10 mouse cellular contexts compared by ENCODE assay signal in genomic region chr7:19085495-19085894, GRCm38 (mm10). TPM values are rescaled to one million over a fixed set of nuclear protein-coding genes. Genes with fewer than 3 reads are reported as not detected.
DNase-seq lines count a peak whose midpoint lies in the region; ATAC-seq and TF ChIP-seq lines count a peak whose summit lies in the region.
"Had no signal": no experiment of that assay in that cellular context is flagged by ENCODE, and none has a peak within 500 bp of the region (broad histone marks: within the 10 kb centered on the region; RNA-seq: fewer than 3 reads in every experiment).

No protein-coding gene starts in this region.

- ATAC-seq in hindbrain, embryonic 11.5 days (ENCODE audit: low FRiP score) = no peak
- ATAC-seq in hindbrain, embryonic 12.5 days (ENCODE audit: low FRiP score) = no peak
- no peak for ATAC-seq in liver, embryonic 12.5 days

- no peak overlapping the region for H3K27ac ChIP-seq in hindbrain, embryonic 11.5 days (ENCODE audit: low read depth, low read length)
- H3K27ac ChIP-seq in hindbrain, embryonic 12.5 days = no peak overlapping the region
- H3K27ac ChIP-seq in CH12.LX (ENCODE audit: insufficient read depth, low read depth) (no peak overlapping the region), MEL (ENCODE audit: control insufficient read depth, low read depth, low read length) (no peak overlapping the region)
- H3K27ac ChIP-seq in liver, embryonic 12.5 days = 0 out of 2 replicates have a peak overlapping the region, but pooled peaks have one; percentile 43

- DNase-seq in hindbrain, embryonic 11.5 days (ENCODE audit: low spot score) = no peak
- DNase-seq in CH12.LX (ENCODE audit: extremely low read depth) (no peak), MEL (ENCODE audit: low read depth, low spot score) (no peak)
- DNase-seq in urinary bladder, adult 18-20 months (ENCODE audit: low spot score in 2 of 2) = no peak
- no peak for DNase-seq in T-cell, adult 2 months (ENCODE audit: low spot score)
- DNase-seq: cerebellum, adult 11-12 months; gastrocnemius, postnatal 10 days had no signal

- no peaks in the 10 kb centered on the region for H3K9me3 ChIP-seq in hindbrain, embryonic 11.5 days (ENCODE audit: control insufficient read depth, low read length)
- no peaks in the 10 kb centered on the region for H3K9me3 ChIP-seq in hindbrain, embryonic 12.5 days (replicated peaks)
- H3K9me3 ChIP-seq in CH12.LX (replicated peaks; ENCODE audit: low read length) (no peaks in the 10 kb centered on the region), MEL (replicated peaks; ENCODE audit: insufficient read depth, low read length) (no peaks in the 10 kb centered on the region)
- H3K9me3 ChIP-seq in liver, embryonic 12.5 days (replicated peaks) = no peaks in the 10 kb centered on the region

- H3K9ac ChIP-seq in hindbrain, embryonic 11.5 days (ENCODE audit: low read depth, low read length) = no peak overlapping the region
- no peak overlapping the region for H3K9ac ChIP-seq in hindbrain, embryonic 12.5 days
- no peak overlapping the region for H3K9ac ChIP-seq in CH12.LX (ENCODE audit: insufficient read depth, low read depth)
- H3K9ac ChIP-seq in MEL (ENCODE audit: control insufficient read depth, low read depth, low read length, poor library complexity, severe bottlenecking) = no peak overlapping the region
- H3K9ac ChIP-seq in liver, embryonic 12.5 days = no peak overlapping the region

- TF ChIP-seq RAD21 in CH12.LX (IDR thresholded peaks at IDR 0.05; ENCODE audit: low read depth, low read length) (no peak), MEL (IDR thresholded peaks at IDR 0.05; ENCODE audit: low read depth, low read length) (no peak)

- dilution Hi-C loops in CH12.LX (cut with MboI; ENCODE audit: extremely low pct_ligation_motif_present, extremely low pct_unique_long_range_greater_than_20kb, low sequenced_read_pairs) = no loop called here

- 0 out of 2 replicates have a peak, but pooled peaks cover under 1% of the 10 kb centered on the region for H3K27me3 ChIP-seq in hindbrain, embryonic 11.5 days (ENCODE audit: control insufficient read depth, insufficient read depth, low read length)
- H3K27me3 ChIP-seq in hindbrain, embryonic 12.5 days = peaks cover 9% of the 10 kb centered on the region
- H3K27me3 ChIP-seq in CH12.LX (replicated peaks) (peaks cover 85% of the 10 kb centered on the region), MEL (ENCODE audit: control insufficient read depth in 1 of 2, insufficient read depth in 2 of 2, low read length in 2 of 2) (no peaks in the 10 kb centered on the region)
- H3K27me3 ChIP-seq in liver, embryonic 12.5 days (replicated peaks) = peaks cover 93% of the 10 kb centered on the region

- H3K4me2 ChIP-seq in hindbrain, embryonic 11.5 days (replicated peaks; ENCODE audit: low read depth, low read length) = peak overlapping the region; percentile 1; the same call in 1 of the 2 replicates
- no peak overlapping the region for H3K4me2 ChIP-seq in hindbrain, embryonic 12.5 days (replicated peaks)
- H3K4me2 ChIP-seq in CH12.LX (ENCODE audit: insufficient read depth, low read depth, poor library complexity, severe bottlenecking) = peak overlapping the region; percentile 79
- peak overlapping the region; percentile 69 for H3K4me2 ChIP-seq in liver, embryonic 12.5 days

- TF ChIP-seq POLR2A in CH12.LX (IDR thresholded peaks at IDR 0.05; ENCODE audit: low read depth, low read length) = no peak
- TF ChIP-seq POLR2A in MEL (IDR thresholded peaks at IDR 0.05; ENCODE audit: control insufficient read depth in 1 of 2, insufficient read depth in 1 of 2, low read depth in 1 of 2, low read length in 2 of 2, poor library complexity in 1 of 2) = no peak

- peaks cover under 1% of the 10 kb centered on the region; the same call in 1 of the 2 replicates for H3K36me3 ChIP-seq in hindbrain, embryonic 11.5 days (ENCODE audit: control insufficient read depth, insufficient read depth, low read length)
- peaks cover 58% of the 10 kb centered on the region for H3K36me3 ChIP-seq in hindbrain, embryonic 12.5 days
- no peaks in the 10 kb centered on the region for H3K36me3 ChIP-seq in CH12.LX (replicated peaks in 1 of 2; ENCODE audit: control insufficient read depth in 1 of 2, insufficient read depth in 1 of 2, low read length in 1 of 2)
- H3K36me3 ChIP-seq in MEL (ENCODE audit: control insufficient read depth in 1 of 2, insufficient read depth in 2 of 2, low read length in 2 of 2) = peaks cover 0 to 8% of the 10 kb centered on the region in 2 experiments; a peak in 2 of 4 replicates
- H3K36me3 ChIP-seq in liver, embryonic 12.5 days = peaks cover 34% of the 10 kb centered on the region

- no peaks in the 10 kb centered on the region for H3K4me1 ChIP-seq in hindbrain, embryonic 11.5 days (replicated peaks; ENCODE audit: control insufficient read depth, insufficient read depth, low read length)
- H3K4me1 ChIP-seq in hindbrain, embryonic 12.5 days = peaks cover 42% of the 10 kb centered on the region
- H3K4me1 ChIP-seq in CH12.LX (ENCODE audit: control insufficient read depth in 1 of 2, insufficient read depth in 2 of 2) (peaks cover 20 to 55% of the 10 kb centered on the region in 2 experiments), MEL (ENCODE audit: control insufficient read depth in 1 of 2, insufficient read depth in 2 of 2, low read length in 2 of 2) (peaks cover 5 to 14% of the 10 kb centered on the region in 2 experiments)
- H3K4me1 ChIP-seq in liver, embryonic 12.5 days = peaks cover 72% of the 10 kb centered on the region

- TF ChIP-seq EP300 in CH12.LX (IDR thresholded peaks at IDR 0.05; ENCODE audit: low read length) (no peak), MEL (IDR thresholded peaks at IDR 0.05; ENCODE audit: low read depth in 1 of 2, low read length in 2 of 2) (no peak)

- H3K79me2 ChIP-seq in CH12.LX (replicated peaks; ENCODE audit: control insufficient read depth, extremely low read depth, insufficient read depth, poor library complexity, severe bottlenecking) (no peaks in the 10 kb centered on the region), MEL (ENCODE audit: control insufficient read depth, insufficient read depth, low read length, poor library complexity) (no peaks in the 10 kb centered on the region)

- in situ Hi-C loops in CH12.LX (cut with MboI; ENCODE audit: low pct_ligation_motif_present, low pct_unique_long_range_greater_than_20kb, low sequenced_read_pairs) = no loop called here

- 17% methylated on average over 6 of the region's 6 CpGs for WGBS in hindbrain, embryonic 11.5 days
- 12% methylated on average over 6 of the region's 6 CpGs for WGBS in hindbrain, embryonic 12.5 days
- 11% methylated on average over 6 of the region's 6 CpGs for WGBS in liver, embryonic 12.5 days (ENCODE audit: insufficient replicate concordance)

- TF ChIP-seq CTCF in CH12.LX (conservative IDR thresholded peaks at IDR 0.05 in 1 of 2, IDR thresholded peaks at IDR 0.05 in 1 of 2; ENCODE audit: low read depth in 2 of 2, low read length in 2 of 2) (no peak), MEL (IDR thresholded peaks at IDR 0.05 in 2 of 3, conservative IDR thresholded peaks at IDR 0.05 in 1 of 3; ENCODE audit: control insufficient read depth in 1 of 3, insufficient read depth in 1 of 3, low read depth in 2 of 3, low read length in 3 of 3, poor library complexity in 1 of 3, severe bottlenecking in 1 of 3) (no peak)

- no peak overlapping the region for H3K4me3 ChIP-seq in hindbrain, embryonic 11.5 days (ENCODE audit: low read depth, low read length)
- no peak overlapping the region for H3K4me3 ChIP-seq in hindbrain, embryonic 12.5 days
- H3K4me3 ChIP-seq in CH12.LX (replicated peaks in 1 of 3; ENCODE audit: low read depth in 2 of 3, low read length in 2 of 3, poor library complexity in 1 of 3) (no peak overlapping the region), MEL (ENCODE audit: control insufficient read depth in 1 of 2, insufficient read depth in 1 of 2, low read depth in 2 of 2, low read length in 2 of 2) (no peak overlapping the region)
- H3K4me3 ChIP-seq in liver, embryonic 12.5 days = peak overlapping the region; percentile 33

RNA-seq across cellular contexts. Expression of gene Dmpk, which starts 1.8 kb away (rescaled TPM):
- polyA plus RNA-seq in hindbrain, embryonic 11.5 days (2014; fragmentation: Nextera tagmentation; extraction: Ambion mirVana) = 10.3 and 12.2 TPM in 2 replicates
- 13.4 and 14.6 TPM in 2 replicates for polyA plus RNA-seq in hindbrain, embryonic 12.5 days (2016; fragmentation: Nextera tagmentation; extraction: Ambion mirVana)
- 0.17 and 0.30 TPM in 2 replicates for total RNA-seq in CH12.LX (2012; rRNA removed)
- total RNA-seq in CH12.LX (2014; rRNA removed) = 0.36 TPM in 1 of 2 replicates, not detected in the other
- 0.27 and 0.56 TPM in 2 replicates for polyA plus RNA-seq in CH12.LX (2012; ENCODE audit: insufficient read length, low read depth)
- total RNA-seq in MEL (2012; rRNA removed) = 4.1 and 5.4 TPM in 2 replicates
- 10 to 100 TPM in 1 of 2 experiments, not detected in 1; 29.3 TPM for polyA plus RNA-seq in MEL (2012; ENCODE audit: insufficient read depth in 1 of 2, insufficient read length in 2 of 2, low read depth in 1 of 2, low replicate concordance in 2 of 2, missing spikeins in 1 of 2)
- 8.5 and 9.8 TPM in 2 replicates for polyA plus RNA-seq in liver, embryonic 12.5 days (2016; fragmentation: Nextera tagmentation; extraction: Ambion mirVana)

RNA-seq across cellular contexts. Expression of gene Six5, which starts 8.9 kb away (rescaled TPM):
- 6.2 and 7.2 TPM in 2 replicates for polyA plus RNA-seq in hindbrain, embryonic 11.5 days (2014; fragmentation: Nextera tagmentation; extraction: Ambion mirVana)
- 9.1 and 9.7 TPM in 2 replicates for polyA plus RNA-seq in hindbrain, embryonic 12.5 days (2016; fragmentation: Nextera tagmentation; extraction: Ambion mirVana)
- total RNA-seq in CH12.LX (2012; rRNA removed) (1.3 and 1.8 TPM in 2 replicates), CH12.LX (2014; rRNA removed) (0.16 TPM in 2 replicates), MEL (2012; rRNA removed) (2.7 and 3.0 TPM in 2 replicates)
- polyA plus RNA-seq in CH12.LX (2012; ENCODE audit: insufficient read length, low read depth) (0.25 and 0.33 TPM in 2 replicates), MEL (2012; ENCODE audit: insufficient read depth in 1 of 2, insufficient read length in 2 of 2, low read depth in 1 of 2, low replicate concordance in 2 of 2, missing spikeins in 1 of 2) (1 to 10 TPM in 1 of 2 experiments, not detected in 1; 7.7 TPM)
- polyA plus RNA-seq in liver, embryonic 12.5 days (2016; fragmentation: Nextera tagmentation; extraction: Ambion mirVana) = 1.8 TPM in 2 replicates
- total RNA-seq: neutrophil, adult 5-6 weeks had no signal

RNA-seq across cellular contexts. Expression of gene Dmwd, which starts 9.5 kb away (rescaled TPM):
- polyA plus RNA-seq in hindbrain, embryonic 11.5 days (2014; fragmentation: Nextera tagmentation; extraction: Ambion mirVana) = 18.3 and 20.2 TPM in 2 replicates
- polyA plus RNA-seq in hindbrain, embryonic 12.5 days (2016; fragmentation: Nextera tagmentation; extraction: Ambion mirVana) = 20.1 and 23.6 TPM in 2 replicates
- total RNA-seq in CH12.LX (2012; rRNA removed) (not detected in 2 replicates), CH12.LX (2014; rRNA removed) (not detected in 2 replicates), MEL (2012; rRNA removed) (18.3 and 19.4 TPM in 2 replicates)
- polyA plus RNA-seq in CH12.LX (2012; ENCODE audit: insufficient read length, low read depth) (not detected in 2 replicates), MEL (2012; ENCODE audit: insufficient read depth in 1 of 2, insufficient read length in 2 of 2, low read depth in 1 of 2, low replicate concordance in 2 of 2, missing spikeins in 1 of 2) (10 to 100 TPM; 51.5 to 70.3 TPM)
- 7.4 and 7.9 TPM in 2 replicates for polyA plus RNA-seq in liver, embryonic 12.5 days (2016; fragmentation: Nextera tagmentation; extraction: Ambion mirVana)

RNA-seq across cellular contexts. Expression of gene Rsph6a, which starts 31.0 kb away (rescaled TPM):
- polyA plus RNA-seq in hindbrain, embryonic 11.5 days (2014; fragmentation: Nextera tagmentation; extraction: Ambion mirVana) = not detected in 2 replicates
- not detected in 2 replicates for polyA plus RNA-seq in hindbrain, embryonic 12.5 days (2016; fragmentation: Nextera tagmentation; extraction: Ambion mirVana)
- 0.17 and 0.25 TPM in 2 replicates for total RNA-seq in CH12.LX (2012; rRNA removed)
- not detected in 2 replicates for total RNA-seq in CH12.LX (2014; rRNA removed)
- not detected in 2 replicates for polyA plus RNA-seq in CH12.LX (2012; ENCODE audit: insufficient read length, low read depth)
- total RNA-seq in MEL (2012; rRNA removed) = 0.16 and 0.23 TPM in 2 replicates
- under 1 TPM in 1 of 2 experiments, not detected in 1; 0.04 TPM for polyA plus RNA-seq in MEL (2012; ENCODE audit: insufficient read depth in 1 of 2, insufficient read length in 2 of 2, low read depth in 1 of 2, low replicate concordance in 2 of 2, missing spikeins in 1 of 2)
- not detected in 2 replicates for polyA plus RNA-seq in liver, embryonic 12.5 days (2016; fragmentation: Nextera tagmentation; extraction: Ambion mirVana)
- total RNA-seq: gastrocnemius, postnatal 10 days had no signal

RNA-seq across cellular contexts. Expression of gene Gm4969, which starts 32.7 kb away (rescaled TPM):
- 1.0 and 1.4 TPM in 2 replicates for polyA plus RNA-seq in hindbrain, embryonic 11.5 days (2014; fragmentation: Nextera tagmentation; extraction: Ambion mirVana)
- 1.8 TPM in 2 replicates for polyA plus RNA-seq in hindbrain, embryonic 12.5 days (2016; fragmentation: Nextera tagmentation; extraction: Ambion mirVana)
- total RNA-seq in CH12.LX (2012; rRNA removed) (0.08 TPM in 1 of 2 replicates, not detected in the other), CH12.LX (2014; rRNA removed) (not detected in 2 replicates), MEL (2012; rRNA removed) (not detected in 2 replicates)
- polyA plus RNA-seq in CH12.LX (2012; ENCODE audit: insufficient read length, low read depth) (not detected in 2 replicates), MEL (2012; ENCODE audit: insufficient read depth in 1 of 2, insufficient read length in 2 of 2, low read depth in 1 of 2, low replicate concordance in 2 of 2, missing spikeins in 1 of 2) (not detected)
- 0.55 and 0.66 TPM in 2 replicates for polyA plus RNA-seq in liver, embryonic 12.5 days (2016; fragmentation: Nextera tagmentation; extraction: Ambion mirVana)
- total RNA-seq: neutrophil, adult 5-6 weeks had no signal
